Mouse (Mus musculus): ENCODE data around the gene Ehmt1. TPM values are rescaled to one million over a fixed set of nuclear protein-coding genes. Genes with fewer than 3 reads are reported as not detected.

The Ehmt1 gene
- 10 to 100 TPM; 59.3 to 65.3 TPM for total RNA-seq (2021)

DNA sequence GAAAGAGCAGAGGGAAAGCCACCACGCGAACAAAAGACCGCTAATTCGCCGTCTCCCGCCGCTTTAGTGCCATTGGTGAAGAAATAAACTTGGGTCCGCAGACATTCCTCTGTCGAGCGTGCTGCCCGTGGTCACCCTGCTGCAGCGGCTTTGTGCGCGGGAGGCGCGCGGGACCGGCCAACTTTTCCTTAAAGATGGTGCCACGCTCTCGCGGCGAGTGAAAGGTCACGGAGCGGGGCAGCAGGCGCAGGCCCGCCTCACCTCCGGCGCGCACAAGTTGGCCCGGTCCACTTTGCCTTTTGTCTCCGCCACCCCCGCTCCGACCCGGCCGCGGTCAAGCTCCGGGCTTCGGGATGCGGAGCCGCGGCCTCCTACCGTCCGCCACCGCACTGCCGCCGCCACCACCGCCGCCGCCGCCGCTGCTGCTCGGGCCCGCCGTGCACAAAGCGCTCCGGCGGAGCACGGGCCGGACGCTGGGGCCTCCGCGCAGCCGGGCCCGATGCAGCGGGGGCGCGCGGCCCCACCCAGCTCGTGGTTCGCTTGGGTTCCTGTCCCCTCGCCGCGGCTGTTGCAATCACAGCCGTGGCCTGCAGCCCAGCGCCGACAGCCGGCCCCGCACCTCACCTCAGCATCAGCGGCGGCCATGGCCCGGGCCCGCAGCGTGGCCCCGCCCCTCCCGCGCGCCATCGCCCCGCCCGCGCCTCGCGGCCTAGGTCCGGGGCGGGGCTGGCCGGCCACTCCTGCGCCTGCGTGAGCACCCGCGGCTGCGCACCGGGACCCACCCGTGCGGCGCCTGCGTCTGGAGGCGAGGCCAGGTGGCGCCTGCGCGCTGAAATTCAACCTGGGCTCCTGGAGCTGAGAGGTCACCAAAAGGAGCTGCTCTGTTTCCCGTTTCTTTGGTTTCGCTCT, at the start of gene Ehmt1:
Gene Ehmt1, minus strand, starts transcription at position 685 of the 909 bp plus-strand sequence.
- peak; percentile 95 for DNase-seq

DNA sequence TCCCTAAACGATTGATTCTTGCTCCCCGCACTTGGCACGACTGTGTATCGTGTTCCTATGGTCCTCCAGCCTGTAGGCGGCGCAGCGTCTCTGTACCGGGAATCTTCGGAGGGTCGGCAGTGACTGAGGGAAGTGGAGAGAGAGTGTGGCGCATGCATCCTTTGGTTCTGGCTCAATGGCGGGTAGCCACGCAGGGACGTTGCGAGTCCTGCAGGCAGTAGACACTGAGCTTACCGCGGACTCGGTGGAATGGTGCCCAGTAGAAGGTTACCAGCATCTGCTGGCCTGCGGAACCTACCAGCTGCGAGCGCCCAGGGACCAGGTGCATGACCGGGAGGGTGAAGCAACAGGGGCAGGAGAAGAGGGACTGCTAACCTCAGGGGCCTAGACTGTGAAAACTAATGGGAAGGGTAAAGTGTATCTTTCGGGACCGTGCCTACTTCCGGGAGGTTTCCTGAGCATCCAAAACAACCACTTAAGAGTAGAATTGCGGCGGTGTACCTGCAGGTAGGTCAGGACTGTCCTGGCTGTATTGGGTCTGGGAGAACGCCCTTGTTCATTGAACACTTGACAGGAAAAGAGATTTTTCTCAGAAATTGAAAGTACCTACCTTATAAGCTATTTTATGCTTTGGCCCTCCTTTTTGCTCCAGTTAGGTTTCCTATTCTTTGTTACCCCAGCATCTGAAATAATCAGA, 43.0 kb upstream of the Ehmt1 start, which contains the start of gene Dph7:
Gene Dph7, plus strand, starts transcription at position 97 of the 697 bp plus-strand sequence.
- DNase-seq, result peak; percentile 89

DNA sequence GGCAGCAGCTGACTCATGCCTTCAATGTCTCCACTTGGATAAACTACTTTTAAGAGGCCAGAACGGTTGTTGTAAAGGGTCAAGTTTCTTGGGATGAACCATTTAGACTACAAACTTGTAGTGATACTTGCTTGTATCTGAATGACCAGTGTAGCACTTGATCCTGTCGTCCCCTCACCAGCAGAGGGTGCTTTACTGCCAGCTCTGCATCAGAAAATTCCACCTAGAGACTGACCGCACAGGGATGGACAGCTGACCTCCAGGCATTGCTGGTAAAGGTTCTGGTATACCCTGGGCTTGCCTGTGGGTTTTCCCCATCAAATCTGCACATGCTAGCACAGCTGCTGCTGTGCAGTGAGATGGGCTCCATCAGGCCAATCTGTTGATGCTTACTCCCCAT, 41.5 kb upstream of the Ehmt1 start:
- DNase-seq, result peak; percentile 25

DNA sequence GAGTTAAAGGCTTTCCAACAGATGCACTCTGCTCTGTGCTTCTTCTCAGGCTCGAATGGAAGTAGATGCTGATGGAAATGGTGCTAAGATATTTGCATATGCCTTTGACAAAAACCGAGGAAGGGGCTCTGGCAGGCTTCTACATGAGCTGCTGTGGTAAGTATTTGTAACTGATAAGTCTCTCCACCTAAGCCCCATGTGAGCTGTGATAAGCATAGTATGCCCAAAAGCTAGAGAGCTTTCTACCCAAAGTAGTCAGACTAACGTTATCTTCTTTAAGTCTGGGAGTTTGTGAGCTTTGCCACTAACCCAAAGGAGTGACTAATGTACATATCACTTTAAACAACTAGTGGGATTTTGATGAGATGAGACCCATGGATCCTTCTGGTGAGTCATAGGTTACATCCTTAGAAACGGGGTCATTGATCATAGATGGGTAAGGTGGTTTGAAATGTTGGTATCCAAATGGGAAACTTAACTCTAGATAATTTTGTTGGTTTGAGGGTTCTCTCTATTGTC, 33.2 kb upstream of the Ehmt1 start:
- DNase-seq, result no peak

DNA sequence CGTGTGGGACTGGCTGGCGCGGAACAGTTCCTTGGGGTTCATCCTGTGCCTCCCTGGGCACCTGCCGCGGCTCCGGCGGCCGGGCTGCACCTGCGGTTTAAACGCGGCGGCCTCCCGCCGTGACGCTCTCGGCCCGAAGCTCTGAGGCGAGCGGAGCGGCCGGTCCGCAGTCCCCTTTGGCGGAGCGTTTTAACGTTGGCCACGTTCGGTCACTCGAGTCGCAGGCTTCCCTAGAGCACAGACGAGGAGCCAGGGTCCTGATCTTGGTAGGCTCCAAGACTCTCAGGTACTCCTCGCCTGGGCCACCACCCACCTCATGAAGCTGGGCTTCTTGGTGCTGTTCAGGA, 30.7 kb upstream of the Ehmt1 start:
- peak; percentile 17 for DNase-seq

DNA sequence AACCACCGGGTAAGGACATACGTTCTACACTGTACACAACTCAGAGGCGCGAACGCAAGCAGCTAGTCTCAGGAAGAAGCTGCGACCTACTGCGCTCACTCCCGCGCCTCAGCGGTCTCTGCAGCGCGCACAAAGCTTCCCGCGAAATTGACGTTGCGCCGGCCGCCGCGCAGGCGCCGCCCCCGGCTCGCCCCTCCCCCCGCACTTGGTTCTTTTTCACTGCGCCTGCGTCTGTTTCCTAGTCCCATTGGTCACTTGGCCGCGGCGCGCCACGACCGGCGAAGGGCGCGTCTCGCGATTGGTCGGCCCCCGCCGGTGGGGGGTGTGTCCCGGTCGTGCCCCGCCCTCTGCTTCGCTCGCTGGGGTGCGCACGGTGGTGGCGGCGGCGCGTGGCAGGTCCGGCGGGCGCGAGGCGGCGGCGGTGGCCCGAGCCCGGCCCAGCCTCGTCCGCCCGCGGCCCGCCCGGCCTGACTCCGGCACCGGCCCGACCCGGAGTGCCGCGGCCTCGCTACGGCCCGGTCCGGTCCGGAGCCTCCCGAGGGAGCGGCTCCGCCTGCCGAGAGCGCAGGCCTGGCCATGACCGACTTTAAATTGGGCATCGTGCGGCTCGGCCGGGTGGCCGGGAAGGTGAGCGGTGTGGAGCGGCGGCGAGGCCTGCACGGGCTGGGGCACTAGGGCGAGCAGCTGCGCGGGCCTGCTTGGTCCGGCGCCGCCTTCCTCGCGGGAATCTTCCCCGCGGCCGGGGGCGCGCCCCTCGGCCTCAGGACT, 30.2 kb upstream of the Ehmt1 start, which contains the start of gene Zmynd19:
Gene Zmynd19, plus strand, starts transcription at position 372 of the 768 bp plus-strand sequence.
- peak; percentile 99 for DNase-seq

DNA sequence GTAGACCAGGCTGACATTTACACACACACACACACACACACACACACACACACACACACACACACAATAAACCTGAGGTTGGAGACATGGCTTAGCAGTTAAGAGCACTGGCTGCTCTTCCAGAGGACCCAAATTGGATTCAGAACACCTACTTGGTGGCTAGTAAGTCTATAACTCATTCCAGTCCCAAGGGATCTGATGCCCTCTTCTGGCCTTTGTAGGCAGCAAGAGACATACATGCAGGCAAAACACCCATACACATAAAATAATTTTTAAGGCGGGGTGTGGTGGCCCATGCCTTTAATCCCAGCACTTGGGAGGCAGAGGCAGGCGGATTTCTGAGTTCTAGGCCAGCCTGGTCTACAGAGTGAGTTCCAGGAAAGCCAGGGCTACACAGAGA, 24.9 kb upstream of the Ehmt1 start:
- DNase-seq, result peak; percentile 28

DNA sequence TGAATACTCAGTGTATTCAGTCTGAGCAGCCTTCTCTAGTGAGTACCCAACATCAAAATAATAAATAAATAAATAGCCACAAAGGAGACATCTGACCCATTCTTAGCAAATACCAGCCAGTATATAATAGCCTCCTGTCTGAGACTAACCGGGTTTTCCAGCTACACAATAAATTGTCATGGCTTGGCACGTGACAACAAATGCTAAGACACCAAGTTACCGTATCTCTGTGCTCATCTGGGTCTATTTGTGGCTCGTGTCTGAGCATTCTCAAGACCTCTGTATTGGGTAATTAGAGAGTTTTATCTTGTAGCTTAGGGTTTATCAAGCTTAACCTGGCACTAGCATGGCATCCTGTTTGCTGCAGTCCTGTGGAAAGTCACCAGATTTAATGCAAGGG, 22.7 kb upstream of the Ehmt1 start:
- no peak for DNase-seq

DNA sequence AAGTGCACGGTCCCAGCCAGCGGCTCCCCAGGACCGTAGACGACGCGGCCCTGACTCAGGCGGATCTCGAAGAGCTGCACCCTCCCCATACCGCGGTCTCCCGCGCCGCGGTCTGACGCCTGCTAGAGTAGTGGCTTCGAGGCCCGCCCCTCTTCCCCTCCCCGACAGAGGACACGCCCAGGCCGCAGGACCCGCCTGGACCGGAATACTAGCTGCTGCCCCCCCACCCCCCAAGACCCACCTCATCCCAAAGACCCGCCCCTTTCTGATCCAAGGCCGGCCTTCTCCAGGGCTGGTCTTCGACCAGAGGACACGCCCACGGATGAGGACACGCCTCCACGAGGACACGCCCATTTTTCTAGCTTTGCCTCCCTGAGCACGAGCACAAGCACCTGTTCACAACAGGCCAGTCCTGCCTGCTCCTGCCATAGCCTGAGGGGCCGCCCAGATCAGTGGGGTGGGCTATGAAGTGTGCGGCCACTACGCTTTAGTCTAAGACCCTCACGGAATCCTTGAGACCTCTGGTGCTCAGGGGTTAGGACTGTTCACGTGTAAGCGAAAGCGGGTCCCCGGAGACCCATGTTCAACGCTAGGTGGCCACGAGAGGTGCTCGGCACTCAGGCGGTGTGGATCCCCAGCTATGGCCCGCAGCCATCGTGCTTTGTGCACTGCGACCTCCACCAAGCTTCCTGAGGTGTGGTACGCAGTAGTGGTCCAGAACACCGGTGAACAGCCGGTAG, 15.8 kb upstream of the Ehmt1 start, which contains the start of gene Arrdc1:
Gene Arrdc1, minus strand, starts transcription at position 196 of the 740 bp plus-strand sequence.
- peak; percentile 92 for DNase-seq

DNA sequence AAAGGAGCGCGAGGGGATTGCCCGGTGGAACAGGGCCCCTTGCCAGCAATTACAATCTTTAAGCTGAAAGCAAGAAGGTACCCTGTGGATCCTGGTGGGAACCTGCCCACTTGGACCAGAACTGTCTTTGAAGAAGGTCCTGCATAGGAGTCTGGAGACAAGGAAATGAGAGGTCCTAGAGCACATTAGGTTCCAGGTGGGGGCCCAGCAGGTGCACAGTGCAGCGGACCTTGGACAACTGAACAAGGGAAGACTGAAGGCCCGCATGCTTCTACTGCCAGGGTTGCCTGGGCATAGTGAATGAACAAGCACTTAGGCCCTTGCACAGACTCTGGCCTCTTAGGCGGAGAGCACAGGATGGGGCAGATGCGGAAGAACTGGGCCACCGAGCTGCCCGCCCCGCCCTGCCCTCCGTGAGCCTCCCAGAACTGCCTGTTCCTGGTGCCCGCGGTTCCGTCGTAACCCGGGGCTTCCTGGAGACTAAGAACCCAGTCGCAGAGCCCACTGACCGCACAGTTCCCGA, 15.1 kb upstream of the Ehmt1 start:
- DNase-seq, result no peak

DNA sequence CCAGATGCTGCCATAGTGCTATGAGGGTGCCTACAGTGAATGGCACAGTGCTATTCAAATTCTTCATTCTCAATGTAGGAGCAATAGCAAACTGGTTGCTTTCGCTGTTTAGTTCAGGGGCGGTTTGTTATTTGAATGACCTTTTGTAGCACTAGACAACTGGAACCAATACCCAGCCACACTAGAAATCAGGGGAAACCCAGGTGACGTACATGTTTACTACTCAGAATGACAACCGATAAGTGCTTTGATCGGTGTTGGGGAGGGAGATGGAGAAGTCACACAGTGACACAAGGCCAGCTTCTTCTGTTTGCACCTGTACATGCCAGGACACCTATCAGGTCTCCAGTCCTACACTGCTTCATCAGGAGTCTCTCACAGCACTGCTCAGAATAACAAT, 10.2 kb upstream of the Ehmt1 start:
- no peak for DNase-seq

DNA sequence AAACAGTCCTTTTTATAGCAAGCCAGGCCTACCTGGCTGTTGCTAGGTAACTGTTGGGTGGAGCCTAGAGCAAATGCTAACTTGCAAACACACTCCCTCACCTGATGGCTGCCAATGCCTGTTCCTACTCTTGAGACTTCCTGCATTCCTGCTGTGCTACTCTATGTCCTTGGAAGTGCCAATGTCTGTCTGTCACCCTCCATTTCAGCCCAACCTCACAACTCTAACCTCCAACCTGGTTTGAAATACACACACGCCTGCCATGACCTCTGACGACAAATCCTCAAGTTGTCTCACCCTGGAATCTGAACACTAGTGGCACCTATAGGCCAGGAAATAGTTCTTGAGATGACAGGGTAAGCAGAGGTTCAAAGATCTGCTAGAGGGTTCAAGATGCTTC, 9.7 kb upstream of the Ehmt1 start:
- no peak for DNase-seq

DNA sequence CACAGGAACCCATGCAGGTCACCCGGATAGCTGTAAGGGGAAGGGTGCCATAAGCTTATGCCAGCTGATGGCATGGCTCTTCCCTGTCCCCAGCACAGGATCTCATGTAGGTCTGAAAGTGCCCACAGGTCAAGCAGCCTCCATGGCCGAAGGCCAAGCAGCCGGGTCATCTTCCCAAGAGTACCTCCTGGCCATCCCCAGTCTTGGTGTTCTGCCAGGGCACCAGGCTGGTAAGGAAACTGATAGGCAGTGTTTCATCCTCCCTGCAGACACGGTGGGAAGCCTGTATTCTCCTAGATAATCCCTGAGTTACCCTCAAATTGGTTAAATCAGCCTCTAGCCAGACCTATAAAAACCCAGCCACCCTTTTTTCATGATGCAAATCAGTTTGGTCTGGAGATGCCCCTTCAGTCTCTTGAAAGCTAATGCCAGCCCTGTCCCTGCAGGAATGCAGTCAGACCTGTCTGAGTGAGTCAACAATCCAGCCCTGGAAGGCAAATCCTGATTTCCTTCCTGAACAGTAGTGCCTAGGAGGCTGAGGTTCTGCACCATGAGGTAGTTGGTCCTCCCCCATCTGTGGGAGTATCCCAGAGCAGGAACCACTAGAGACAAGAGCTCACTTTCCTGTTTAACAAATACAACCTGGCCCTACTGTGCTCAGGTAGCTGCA, 8.5 kb upstream of the Ehmt1 start:
- peak; percentile 17 for DNase-seq

DNA sequence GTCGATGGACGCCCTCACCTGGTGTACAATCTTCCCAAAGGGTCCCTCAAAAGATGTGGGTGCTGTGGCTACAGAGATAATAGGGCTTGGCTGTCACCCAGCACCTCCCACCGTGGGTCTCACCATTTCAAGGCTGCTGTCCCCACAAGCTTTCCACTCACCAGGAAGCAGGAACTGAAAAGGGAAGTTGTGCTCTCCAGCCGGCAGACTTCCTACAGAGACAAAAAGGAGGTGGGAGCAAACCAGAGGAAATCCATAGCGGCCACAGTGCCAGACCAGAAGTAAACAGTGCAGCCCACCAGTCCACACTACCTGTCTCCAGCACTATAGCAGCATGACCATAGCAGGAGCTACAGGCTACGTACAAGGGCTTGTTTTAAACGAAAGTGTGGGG, 7.5 kb upstream of the Ehmt1 start:
- no peak for DNase-seq

DNA sequence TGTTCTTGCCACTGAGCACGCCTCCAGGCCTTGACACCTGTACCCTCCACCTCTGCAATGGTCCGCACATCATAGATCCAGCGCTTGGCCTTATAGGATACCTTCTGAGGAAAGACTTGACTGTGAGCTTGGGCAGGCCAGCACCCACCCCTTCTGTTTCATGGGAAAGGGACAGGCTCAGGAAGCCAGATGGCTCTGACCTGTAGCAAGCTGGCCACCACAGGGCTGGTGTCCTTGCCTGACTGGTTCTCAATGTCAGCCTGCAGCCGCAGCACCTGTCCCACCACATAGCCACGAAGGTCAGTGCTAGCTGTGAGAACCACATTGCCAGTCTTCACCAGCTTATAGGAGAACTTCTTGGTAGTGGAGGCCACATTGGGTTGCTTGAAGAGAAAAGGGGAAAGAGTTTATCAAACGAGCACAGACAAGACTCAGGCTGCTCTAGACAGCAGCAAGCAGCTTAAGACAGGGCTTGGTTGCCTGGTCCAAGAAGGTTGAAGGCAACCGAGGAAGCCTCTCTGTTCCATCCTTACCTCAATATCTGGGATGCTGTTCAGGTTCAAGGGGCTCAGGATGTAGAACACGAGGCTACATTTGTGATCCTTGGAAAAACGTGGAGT, 7.0 kb upstream of the Ehmt1 start:
- no peak for DNase-seq

DNA sequence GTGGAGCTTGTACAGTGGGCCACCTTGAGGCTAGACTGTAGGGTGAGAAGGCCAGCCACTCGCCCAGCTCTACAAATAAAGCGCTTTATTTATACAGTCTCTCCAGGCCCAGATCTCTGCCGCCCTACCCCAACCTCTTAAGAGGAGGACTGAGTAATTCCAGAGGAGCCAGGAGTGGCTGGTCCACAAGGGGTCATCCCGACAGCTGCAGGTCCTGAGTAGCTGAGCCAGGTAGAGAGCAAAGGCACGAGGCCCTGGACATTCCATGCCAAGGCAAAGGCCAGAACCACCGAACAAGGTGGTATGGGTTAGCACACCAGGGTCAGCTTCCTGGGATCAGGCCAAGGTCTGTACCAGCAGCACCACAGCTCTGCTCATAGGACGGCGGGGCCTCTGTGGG, 5.9 kb upstream of the Ehmt1 start:
- DNase-seq, result no peak

DNA sequence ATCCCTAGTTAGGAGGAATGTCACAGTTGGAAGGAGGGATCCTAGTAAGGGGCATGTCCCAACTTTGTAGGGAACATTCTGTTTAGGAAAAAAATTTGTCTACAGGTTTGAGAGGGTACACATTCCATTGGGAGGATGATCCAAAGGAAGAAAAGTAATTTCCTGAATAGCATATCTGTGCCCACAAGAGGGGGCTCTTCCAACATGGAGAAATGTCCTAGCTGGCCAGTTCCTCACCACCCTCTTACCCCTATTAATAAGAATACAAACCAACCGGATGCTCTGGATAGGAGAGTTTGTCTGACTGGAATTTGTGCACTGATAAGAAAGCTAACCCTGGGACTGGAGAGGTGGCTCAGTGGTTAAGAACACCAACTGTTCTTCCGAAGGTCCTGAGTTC, 4.1 kb upstream of the Ehmt1 start:
- peak; percentile 22 for DNase-seq

DNA sequence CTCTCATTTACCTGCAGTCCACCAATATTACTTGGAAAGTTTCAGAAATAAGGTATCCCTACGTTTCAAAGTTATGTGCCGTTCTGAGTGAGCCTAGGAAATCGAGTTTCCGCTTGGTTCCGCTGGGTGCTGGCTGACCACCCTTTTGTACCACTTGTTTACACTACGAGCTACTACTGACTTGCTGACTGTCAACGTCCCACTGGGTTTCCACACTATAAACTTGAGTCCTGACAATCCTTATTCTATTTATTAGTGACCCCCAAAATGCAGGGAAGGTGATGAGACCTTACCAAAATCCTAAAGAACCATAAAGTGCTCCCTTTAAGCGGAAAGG, 393 bp upstream of the Ehmt1 start:
- no peak for DNase-seq

DNA sequence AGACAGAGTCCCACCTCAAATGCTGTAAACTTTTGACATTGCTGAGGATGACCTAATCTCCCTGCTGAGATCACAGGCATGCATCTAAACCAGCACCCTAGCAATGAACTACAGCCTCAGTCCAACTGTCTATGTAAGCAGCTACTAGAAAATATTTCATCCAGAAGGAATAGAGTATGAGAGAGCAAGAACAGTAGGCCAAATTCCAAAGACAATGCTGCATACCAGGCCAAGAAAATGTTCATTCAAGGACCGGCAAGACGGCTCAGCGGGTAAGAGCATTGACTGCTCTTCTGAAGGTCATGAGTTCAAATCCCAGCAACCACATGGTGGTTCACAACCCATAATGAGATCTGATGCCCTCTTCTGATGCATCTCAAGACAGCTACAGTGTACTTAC, 4.7 kb downstream of the Ehmt1 start:
- DNase-seq, result no peak

DNA sequence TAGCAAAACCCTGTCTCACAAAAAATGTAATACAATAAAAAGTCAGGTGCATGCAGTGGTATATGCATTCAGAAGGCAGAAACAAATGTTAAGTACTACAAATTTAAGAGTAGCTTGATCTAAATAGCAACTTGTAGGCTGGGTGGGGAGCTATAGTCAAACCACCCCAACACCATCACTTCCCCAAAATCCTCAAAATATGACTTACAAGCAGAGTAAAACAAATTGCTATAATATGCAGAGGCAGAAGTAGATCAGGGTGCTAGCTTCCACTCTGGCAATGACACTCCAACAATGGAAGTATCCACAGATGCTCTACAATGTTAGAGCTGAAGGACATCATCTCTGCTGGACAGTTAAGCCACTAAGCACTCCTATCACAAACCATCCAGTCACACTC, 6.8 kb downstream of the Ehmt1 start:
- DNase-seq, result no peak

DNA sequence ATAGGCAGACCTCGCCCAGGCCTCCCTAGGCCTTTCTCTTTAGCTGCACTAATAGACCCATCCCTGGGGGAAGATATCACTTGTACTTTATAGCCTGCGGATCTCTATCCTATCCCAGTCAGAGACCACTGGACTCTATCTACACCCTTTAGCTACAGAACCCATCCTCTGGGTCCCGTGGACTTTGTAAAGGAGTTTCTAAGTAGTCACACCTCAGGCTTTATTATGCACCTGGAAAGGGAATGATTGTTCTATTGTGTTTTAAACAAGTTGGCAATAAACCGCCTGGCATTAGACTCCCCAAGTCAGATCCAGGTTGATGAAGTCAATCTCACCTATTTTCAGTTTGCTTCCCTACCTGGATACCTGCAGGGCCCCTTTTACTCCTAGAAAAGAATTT, 7.2 kb downstream of the Ehmt1 start:
- DNase-seq, result no peak

All from heart, postnatal 4 days (tissue).